Mouse (Mus musculus) cerebellum, postnatal 36 days (tissue): ENCODE measurements around the gene Slc10a7.
"Not testable (repeated sequence)": the region's sequence is repeated elsewhere in the genome, so short reads cannot be mapped to it uniquely, and the experiment has no call there.

Source experiments
- DNase-seq, 2 experiments: peaks; one replicate each; pipeline ENCODE4 v3.0.0; 2021 to 2022; ENCODE audit warnings: mixed read lengths in 2 of 2

The Slc10a7 gene

DNA sequence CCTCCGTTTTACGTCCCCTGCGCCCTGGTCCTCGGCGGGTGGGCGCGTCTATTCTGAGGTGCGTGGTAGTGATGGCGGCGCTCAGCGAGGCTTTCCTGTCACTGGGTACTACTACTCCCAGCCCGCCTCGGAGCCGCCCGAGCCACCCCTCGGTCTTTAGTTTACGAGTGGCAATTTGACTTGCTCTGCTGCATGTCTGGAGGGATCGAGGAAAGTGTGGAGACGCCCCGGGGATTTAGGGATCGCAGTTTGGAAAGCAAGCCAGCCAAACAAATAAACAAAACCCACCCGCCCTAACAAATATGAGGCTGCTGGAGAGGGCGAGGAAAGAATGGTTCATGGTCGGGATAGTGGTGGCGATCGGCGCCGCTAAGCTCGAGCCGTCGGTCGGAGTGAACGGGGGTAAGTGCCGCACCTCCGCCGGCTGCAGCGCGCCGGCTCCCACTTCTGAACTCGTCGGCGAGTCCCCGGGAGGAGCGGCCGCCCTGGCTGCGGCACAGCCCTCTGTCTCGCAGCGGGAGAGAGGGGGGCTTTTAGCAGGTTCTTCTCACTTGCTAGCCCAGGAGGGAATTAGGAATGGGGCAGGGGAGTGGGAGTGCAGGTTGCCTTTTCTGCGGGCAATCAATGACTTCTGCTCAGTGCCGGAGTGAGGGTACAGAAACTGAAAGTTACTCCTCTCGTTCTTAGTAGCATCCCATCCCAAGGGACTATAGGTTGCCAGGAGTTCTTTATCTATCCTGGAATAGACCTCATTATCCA lies at the start of gene Slc10a7:
Slc10a7 (plus strand) TSS at position 74 of the 759 bp plus-strand sequence.
- peak; percentile 88 to 89 for DNase-seq

DNA sequence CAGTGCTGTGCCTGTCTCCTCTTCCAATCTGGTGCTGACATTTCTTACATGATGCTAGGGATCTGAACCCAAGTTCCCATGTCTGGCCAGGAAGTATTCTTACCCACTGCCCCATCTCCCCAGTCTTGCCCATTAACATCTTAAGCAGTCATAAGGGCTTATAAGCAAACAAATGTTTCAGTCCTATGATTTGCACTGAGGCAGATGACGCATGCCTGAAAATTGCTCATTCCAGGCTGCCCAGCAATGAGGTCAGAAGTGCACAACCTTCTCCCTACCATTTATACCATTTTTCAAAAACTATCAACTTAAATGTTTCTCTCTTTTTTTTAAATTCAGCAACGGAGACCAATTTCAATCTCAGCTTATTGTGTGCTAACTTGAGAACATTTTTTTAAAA lies 45.2 kb upstream of the Slc10a7 start:
- no peak for DNase-seq

DNA sequence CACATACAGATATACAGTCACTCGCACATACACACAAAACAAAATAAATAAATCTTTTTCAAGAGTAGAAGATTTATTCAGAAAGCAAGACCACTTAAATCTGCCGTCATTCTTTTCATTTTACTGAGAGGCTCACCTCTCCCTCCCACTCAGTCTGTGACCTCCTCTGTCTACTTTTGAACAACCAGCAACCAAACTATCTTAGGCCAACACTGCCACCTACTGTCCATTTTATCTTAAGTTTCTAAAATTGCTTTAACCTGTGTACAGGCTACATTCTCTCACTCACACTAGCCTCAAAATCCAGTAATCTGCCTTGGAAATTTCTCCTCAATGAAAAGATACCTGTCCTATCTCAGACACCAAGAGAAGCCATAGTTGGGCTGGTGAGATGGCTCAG lies 41.3 kb upstream of the Slc10a7 start:
- no peak for DNase-seq

DNA sequence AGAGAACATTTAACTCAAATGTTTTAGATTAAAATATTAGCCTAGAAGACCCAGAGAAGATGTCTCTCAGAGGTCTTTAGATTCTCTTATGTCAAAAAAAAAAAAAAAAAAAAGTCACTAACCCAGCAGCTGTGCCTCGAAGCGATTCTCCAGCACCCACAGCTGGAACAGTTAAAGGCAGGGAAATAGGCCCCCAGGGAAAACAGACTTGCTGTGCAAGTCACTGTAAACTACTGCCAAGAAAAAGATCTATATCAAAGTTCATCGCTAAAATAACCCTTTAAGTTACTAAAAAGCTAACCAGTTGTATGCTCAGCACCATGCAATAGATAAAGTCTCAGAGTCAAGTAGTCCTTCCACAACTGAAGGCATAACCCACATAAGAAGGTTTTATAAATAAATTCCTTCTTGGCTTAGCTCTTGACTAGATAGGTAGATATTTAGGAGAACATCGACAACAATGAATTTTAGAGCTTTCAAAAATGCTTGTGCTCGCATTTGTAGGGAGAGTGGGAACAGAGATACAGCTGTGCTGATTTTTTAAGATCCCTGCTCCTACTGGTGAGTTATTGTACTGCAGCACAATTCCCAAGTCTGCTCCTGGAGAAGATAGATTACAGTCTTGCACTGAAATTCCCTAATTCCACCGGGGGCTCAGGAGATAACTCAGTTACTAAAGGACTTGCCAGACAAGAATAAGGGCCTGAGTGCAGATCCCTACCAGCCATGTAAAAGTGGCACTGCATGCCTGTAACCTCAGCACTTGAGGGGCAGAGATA lies 31.9 kb upstream of the Slc10a7 start:
- DNase-seq = no peak

DNA sequence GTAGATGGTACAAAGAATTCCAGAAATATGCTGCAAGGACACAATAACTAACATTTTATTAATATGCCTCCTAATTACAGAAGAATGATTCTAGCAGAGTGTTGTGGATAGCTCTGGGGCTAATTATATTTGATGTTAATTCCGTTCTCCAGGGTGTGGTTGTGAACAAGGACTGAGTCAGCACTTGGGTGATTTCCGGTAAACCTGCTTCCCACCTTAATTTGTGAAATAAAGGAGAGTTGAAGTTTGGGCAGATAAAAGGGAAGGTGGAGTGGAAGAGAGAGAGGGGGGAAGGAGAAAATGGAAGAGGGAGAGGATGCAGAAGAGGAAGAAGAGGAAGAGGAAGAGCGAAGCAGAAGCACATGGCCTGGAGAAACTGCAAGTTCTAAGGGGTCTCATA lies 19.4 kb upstream of the Slc10a7 start:
- DNase-seq = no peak

DNA sequence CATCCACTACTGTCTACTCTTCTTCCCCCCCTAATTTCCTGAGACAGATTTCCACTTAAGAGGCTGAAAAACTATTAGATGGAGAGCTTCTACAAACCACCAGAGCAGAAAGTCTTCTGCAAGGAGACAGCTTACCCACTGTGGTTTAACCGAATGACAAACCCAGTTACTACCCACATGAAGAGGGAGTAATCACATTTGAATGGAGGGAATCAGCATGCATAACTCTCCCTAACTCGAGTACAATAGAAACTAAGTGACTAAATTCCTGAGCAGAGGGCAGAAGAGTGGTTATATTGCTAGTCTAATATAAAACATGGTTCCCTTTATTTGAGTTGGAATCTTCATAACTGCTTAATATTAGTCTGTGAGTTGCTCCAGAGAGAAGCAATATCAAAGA lies 16.1 kb upstream of the Slc10a7 start:
- no peak for DNase-seq

DNA sequence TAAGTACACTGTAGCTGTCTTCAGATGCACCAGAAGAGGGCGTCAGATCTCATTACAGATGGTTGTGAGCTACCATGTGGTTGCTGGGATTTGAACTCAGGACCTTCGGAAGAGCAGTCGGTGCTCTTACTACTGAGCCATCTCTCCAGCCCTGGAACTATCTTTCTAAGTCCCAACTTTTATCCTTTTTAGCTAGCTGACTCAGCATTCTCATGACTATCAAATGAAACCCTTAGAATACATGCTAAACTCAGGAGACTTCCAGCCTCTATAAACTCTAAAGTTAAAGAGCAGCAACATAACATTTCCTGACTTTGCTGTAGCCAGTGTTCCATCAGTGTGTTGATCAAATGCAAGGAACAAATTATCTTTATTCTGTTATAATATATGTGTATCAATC lies 12.9 kb upstream of the Slc10a7 start:
- not testable (repeated sequence) for DNase-seq

DNA sequence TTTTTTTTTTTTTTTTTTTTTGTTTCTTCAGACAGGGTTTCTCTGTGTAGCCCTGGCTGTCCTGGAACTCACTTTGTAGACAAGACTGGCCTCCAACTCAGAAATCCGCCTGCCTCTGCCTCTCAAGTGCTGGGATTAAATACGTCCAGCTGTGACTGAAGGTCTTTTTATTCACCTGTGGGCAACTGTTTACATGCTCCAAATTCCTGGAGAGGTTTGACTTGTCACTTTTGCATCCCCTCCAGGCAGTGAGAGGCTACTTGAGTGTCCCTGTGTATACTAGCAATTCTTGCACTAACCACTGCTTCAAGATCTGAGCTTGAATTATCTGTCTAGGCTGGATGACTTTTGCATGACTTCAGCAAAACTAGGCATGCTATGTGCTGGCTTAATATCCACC lies 6.4 kb upstream of the Slc10a7 start:
- no peak for DNase-seq

DNA sequence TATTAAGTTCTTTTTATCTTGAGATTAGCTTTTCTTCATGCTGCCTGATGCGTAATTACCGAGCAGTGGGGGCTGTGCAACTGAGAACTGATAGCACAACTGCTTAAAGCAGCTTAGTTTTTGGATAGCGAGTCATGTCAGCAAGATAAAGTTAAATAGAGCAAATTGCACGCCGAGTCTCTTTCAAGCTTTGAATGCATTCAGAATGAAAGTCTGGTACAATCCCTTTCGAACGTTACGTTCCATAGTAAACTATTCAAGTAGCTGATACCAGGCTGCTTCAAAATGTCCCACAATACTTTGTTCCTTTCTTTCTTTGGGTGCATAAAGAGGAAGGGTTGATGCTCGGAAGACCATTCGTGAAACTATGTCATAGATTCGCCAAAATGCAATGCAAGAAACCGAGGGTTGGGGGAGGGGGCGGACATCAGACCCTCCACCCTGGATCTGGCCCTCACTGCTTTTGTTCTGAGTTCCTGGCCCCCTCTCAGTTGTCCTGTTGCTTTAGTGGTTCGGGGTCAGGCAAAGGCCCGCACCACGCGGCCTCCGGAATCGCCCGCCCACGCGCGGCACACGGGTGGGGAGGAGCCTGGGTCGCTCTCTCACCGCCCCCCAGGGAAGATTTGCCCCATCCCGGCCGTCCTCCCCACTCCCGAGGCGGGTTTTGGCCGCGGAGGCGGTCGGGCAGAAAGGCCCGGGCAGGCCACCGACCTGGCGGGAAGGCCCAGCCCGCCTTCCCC lies 997 bp upstream of the Slc10a7 start:
- peak in 1 of 2 experiments; percentile 59 for DNase-seq

DNA sequence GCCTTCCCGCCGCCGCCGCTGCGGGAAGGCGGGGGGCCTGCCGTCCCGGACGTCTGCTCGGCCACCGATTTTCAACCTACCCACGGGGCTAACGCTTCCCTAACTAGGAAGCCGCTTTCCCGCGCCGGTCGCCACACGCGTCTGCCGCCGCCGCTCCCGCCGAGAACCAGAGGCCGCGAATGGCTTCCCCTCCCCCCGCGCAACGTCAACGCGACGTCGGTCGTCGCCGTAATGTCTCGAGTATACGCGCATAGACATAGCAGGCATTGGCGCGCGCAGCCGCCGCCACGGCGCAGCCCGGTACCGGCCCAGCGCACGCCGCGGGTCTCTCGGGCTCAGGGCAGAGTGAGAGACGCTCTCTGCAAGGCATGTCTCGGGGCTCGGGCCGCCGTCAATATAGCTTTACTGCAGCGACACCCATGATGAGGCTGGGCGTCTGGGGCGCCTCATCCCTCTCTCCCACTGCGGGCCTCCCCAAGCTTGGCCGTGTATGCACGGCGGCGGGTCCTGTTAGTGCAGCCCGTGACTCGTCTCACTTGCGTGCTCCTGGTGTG lies 350 bp upstream of the Slc10a7 start, which contains the start of gene Rbmxl1:
Rbmxl1 (minus strand) TSS at position 180 of the 554 bp plus-strand sequence.
- DNase-seq = peak; percentile 93 to 94

DNA sequence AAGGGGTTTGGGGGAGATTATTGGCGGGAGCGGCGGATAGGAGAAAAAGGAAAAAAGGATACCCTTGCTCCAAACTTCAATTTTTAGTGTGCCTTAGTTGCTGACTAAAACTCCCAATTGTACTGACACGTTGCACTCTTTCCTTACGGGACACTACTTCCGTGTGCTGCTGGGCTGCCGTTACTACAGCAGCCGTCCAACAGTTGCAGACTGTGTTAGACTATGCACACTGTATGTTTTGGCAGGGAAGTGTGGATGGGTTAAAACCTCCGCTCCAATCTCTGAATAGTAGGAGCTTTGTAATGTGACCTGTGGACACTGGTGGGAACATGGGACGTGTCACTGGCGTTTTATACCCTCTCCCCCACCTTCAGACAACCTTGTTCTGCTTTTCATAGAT lies 948 bp downstream of the Slc10a7 start:
- peak in 1 of 2 experiments; percentile 6 for DNase-seq

DNA sequence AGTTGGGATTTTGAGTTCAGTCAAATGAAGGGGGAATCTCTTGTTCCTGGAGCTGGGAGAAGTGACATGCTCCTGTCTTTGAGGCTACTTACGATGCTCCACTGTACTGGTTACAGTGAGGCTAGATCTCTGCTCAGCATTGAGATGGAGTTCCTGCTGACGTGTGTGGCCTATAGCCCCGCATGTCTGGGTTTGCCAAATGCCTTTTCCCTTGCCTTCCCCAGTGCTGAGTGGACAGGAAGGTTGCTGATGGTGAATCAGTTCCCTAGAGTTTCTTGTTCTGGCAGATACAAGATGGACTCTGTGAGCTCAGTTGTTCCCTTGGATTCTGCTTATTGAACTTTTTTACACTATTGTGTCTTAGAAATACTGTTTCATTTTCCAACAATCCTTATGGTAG lies 1.8 kb downstream of the Slc10a7 start:
- no peak for DNase-seq

DNA sequence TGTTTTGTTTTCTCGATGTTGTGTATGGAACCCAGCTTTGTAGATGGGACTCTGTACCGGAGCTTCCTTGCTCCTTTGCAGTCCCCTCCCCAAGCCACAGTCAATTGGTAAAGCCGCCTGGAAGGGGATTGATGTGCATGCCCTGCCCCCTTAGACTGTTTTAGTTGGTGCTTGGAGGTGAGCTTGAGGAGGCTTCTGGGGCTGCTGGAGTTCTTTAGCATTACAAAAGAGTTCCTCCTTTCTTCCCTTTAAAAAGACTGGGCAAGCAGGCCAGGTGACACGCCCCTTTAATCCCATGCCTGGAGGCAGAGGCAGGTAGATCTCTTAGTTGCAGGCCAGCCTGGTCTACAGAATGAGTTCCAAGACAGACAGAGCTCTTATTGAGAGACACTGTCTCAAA lies 4.0 kb downstream of the Slc10a7 start:
- DNase-seq = no peak

DNA sequence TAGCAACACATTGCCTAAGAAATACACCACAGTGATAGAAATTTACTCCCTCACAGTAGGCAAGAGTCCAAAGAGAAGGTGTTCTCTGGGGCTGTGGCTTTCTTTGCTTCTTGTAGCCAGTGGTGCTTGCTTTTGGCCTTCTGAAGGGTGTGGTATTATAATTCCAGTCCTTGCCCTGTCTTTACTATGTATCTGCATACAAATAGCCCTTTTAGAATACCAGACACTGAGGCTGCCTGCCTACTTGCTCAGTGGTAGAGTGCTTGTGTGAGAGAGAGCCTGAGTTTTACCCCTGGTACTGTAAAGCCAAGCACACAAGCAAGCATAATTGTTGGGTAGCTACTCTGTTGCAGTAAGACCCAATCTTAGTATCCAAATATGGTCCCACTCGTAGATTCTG lies 5.6 kb downstream of the Slc10a7 start:
- DNase-seq = no peak

DNA sequence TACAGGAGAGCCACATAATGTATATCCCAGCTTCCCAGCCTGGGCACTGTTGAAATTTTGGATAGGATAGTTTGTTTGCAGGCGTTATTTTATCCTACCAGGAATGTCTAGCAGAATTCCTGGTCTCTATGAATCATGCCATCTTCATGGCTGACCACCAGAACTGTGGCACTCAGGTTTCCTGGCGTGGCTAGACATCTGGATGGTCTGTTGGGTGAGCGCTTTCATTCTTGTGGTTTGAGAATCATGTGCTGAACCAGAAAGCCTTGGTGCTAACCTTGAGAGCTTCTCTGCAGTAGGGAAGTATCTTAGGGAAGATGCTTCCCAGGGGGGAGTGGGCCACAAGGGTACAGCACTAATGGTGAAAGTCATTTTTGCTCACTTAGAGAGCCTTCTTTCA lies 6.0 kb downstream of the Slc10a7 start:
- DNase-seq = no peak

DNA sequence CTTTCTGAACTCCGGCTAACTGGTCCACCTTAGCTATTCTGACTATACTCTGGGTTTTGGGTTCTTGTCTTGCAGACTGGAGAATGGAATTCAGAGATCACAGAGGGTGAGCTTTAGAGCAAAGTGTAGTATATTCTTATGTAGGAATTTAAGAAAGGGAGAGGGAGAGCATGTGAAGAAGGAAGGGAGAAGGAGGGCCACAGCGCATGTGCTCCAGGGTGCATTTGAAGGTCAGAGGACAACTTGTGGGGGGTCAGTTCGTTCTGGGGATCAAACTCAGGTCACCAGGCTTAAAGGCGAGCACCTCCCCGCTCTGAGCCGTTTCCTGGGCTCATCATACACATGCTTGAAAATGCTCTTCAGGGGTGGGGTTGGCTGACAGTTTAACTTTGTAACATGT lies 24.8 kb downstream of the Slc10a7 start:
- DNase-seq = no peak

DNA sequence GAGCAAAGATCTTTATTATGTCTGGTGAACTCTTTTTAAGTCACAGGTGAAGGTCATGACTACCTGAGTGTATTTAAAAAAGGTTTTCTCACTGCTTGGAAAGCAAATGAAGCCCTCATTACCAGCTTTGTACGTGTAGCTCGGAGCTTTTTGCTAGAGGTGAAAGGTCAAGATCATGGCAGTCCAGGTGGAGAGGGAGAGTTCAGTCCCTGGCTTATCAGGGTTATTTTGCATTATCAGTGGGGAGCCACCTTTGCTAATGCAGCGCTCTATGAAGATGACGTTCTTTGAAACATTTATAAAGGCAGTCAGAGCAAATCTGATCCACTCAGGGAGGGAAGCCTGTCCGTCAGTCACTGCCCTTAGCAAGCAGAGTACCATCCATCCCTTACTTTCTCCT lies 27.6 kb downstream of the Slc10a7 start:
- no peak for DNase-seq

DNA sequence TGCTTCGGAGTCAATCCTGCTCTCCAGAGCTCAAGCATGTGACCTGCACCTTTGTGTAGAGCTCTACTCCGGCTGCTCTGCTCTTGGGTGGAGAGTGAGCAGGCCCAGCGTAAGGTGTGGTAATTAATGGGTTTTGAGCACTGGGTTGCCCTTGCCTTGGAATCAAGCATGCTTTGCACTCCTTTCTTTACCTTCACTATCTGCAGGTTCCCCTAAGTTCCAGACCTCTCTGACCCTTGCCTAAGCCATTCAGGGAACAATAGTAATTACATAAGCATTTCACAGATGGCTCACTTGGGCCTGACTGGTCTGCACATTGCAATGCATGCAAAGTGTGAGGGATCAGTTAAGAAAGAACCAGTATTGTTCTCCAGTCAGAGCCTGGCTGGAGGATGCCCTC lies 28.6 kb downstream of the Slc10a7 start:
- no peak for DNase-seq

DNA sequence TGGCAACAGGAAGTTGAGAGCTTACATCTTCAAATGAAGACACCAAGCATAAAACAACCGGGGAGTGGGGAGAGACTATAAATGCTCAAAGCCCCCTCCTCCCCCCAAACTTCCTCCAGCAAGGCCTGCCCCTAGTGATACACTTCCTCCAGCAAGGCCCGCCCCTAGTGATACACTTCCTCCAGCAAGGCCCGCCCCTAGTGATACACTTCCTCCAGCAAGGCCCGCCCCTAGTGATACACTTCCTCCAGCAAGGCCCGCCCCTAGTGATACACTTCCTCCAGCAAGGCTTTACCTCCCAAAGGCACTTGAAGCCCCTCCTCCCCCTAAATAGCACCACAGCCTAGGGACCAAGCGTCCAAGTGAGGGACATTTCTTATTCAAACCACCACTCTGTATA lies 33.5 kb downstream of the Slc10a7 start:
- not testable (repeated sequence) for DNase-seq

DNA sequence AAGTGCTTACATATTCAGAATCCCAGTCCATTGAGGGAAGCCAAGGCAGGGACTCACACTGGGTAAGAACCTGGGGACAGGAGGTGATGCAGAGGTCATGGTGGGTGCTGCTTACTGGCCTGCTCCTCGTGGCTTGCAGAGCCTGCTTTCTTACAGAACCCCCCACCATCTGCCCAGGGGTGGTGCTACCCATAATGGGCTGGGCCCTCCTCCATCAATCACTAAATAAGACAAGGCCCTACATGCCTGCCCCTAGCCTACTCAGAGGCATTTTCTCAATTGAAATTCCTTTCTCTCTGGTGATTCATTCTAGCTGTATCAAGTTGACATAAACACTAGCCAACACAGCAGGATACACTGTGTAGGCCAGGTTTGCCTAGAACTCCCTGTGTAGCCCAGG lies 34.5 kb downstream of the Slc10a7 start:
- no peak for DNase-seq

DNA sequence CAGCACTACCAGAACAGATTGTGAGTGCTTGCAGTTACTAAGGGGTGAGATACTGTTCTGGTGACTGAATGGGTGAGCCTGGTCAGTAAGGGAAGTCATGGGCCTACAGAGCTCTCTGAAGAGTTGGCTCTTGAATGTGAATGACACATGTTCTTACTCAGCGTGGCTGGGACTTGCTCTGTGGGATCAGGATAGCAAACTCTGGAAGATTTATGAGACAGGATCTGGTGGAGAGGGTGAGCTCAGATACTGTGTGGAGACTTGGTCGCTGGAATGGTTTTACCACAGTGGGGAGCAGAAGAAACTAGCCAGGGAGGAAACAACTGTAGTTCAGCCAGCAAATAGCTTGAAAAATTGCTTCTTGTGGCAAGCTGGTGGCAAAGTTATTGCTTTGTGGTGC lies 35.4 kb downstream of the Slc10a7 start:
- DNase-seq = no peak

DNA sequence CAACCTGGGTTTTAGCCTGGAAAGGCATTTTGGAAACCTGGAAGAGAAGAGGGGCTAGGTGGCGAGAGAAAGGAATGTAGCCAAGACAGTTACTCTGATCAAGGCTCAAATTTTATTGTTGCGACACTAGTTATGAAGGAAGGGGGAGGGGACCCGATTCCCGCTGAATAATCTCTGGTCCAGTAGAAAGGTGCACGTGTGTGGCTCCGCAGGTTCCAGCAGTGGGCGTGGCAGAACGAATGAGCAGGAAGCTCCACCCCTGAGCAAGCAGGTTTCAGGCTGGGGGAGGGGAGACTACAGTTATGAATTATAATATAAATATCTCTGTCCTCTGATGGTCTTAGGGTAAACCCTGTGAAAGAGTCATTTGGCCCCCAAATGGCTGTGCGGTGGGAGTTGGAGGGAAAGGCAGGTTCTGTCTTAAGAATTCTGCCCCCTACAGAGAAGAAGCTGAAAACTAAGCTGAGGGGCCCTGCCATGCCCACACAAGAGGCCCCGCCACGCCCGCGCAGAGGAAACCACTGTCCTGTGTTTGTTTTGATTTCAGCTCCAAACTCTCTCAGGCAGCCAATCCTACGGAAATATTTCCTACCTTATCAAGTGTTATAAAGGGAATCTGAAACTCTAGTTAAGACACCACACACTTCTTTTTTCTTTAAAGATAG lies 36.1 kb downstream of the Slc10a7 start:
- not testable (repeated sequence) for DNase-seq
